Comparison of ENCODE assay signal across 23 mouse cellular contexts in genomic region chr14:105243805-105244443, GRCm38 (mm10).
"Had no signal": no experiment of that assay in that cellular context is flagged by ENCODE, and none has a peak within 500 bp of the region (broad histone marks: within the 10 kb centered on the region; RNA-seq: fewer than 3 reads in every experiment).

No protein-coding gene starts in this region.

- H3K9me3 ChIP-seq: lung, embryonic 15.5 days; midbrain, embryonic 10.5 days; midbrain, embryonic 12.5 days; neural tube, embryonic 13.5 days; neural tube, embryonic 15.5 days; stomach, embryonic 15.5 days had no signal

- H3K9ac ChIP-seq: liver, postnatal 0 days; lung, embryonic 15.5 days; midbrain, embryonic 12.5 days; neural tube, embryonic 13.5 days; neural tube, embryonic 15.5 days; stomach, embryonic 15.5 days had no signal

- H3K27ac ChIP-seq: lung, embryonic 15.5 days; macrophage; midbrain, embryonic 10.5 days; midbrain, embryonic 12.5 days; neural tube, embryonic 13.5 days; neural tube, embryonic 15.5 days; stomach, embryonic 15.5 days; stomach, postnatal 0 days had no signal

- H3K4me1 ChIP-seq: lung, embryonic 15.5 days; midbrain, embryonic 10.5 days; midbrain, embryonic 12.5 days; neural tube, embryonic 13.5 days; neural tube, embryonic 15.5 days; stomach, embryonic 15.5 days had no signal

- DNase-seq: liver, postnatal 0 days; lung, adult 2 months; lung, postnatal 14 days; lung, postnatal 36 days; midbrain, embryonic 14.5 days; retina, postnatal 1 day; right cerebral cortex, adult 18-20 months; right cerebral cortex, postnatal 25 days; right cerebral cortex, postnatal 4 days; thymus, adult 2 months; thymus, postnatal 25 days; thymus, postnatal 4 days had no signal

- H3K4me2 ChIP-seq: lung, embryonic 15.5 days; midbrain, embryonic 12.5 days; neural tube, embryonic 13.5 days; neural tube, embryonic 15.5 days; stomach, embryonic 15.5 days had no signal

- H3K36me3 ChIP-seq: lung, embryonic 15.5 days; midbrain, embryonic 10.5 days; midbrain, embryonic 12.5 days; neural tube, embryonic 13.5 days; neural tube, embryonic 15.5 days; stomach, embryonic 15.5 days had no signal

- ATAC-seq: liver, postnatal 0 days; lung, postnatal 0 days; midbrain, embryonic 16.5 days had no signal

- H3K4me3 ChIP-seq: lung, embryonic 15.5 days; midbrain, embryonic 10.5 days; midbrain, embryonic 12.5 days; myocyte; neural tube, embryonic 13.5 days; neural tube, embryonic 15.5 days; stomach, embryonic 15.5 days had no signal

- H3K27me3 ChIP-seq: lung, embryonic 15.5 days; midbrain, embryonic 12.5 days; neural tube, embryonic 13.5 days; neural tube, embryonic 15.5 days; stomach, embryonic 15.5 days had no signal
